Mouse (Mus musculus): Measurements from ENCODE around the gene Dnajc2.

Gene Dnajc2

GRCm38 (mm10) chr5:21785053-21785452 is at the start of gene Dnajc2, which contains the start of gene Psmc2:
Gene Dnajc2, minus strand, starts transcription at chr5:21785251.
Gene Psmc2, plus strand, starts transcription at chr5:21785283.
- DNase-seq (ENCODE audit: extremely low spot score, low spot score), result peak; percentile 91

- no peak for DNase-seq (ENCODE audit: extremely low spot score, low spot score)
These were observed 46.7 kb upstream of the Dnajc2 start for GRCm38 (mm10) chr5:21831761-21832160.

- no peak for DNase-seq (ENCODE audit: extremely low spot score, low spot score)
These were observed 43.8 kb upstream of the Dnajc2 start for GRCm38 (mm10) chr5:21828855-21829254.

GRCm38 (mm10) chr5:21827643-21828042 is 42.6 kb upstream of the Dnajc2 start:
- DNase-seq (ENCODE audit: extremely low spot score, low spot score), result no peak

- DNase-seq (ENCODE audit: extremely low spot score, low spot score), result no peak
These were observed 41.3 kb upstream of the Dnajc2 start for GRCm38 (mm10) chr5:21826370-21826769.

GRCm38 (mm10) chr5:21813994-21814393 is 28.9 kb upstream of the Dnajc2 start:
- peak; percentile 41 for DNase-seq (ENCODE audit: extremely low spot score, low spot score)

- DNase-seq (ENCODE audit: extremely low spot score, low spot score), result no peak
These were observed 25.9 kb upstream of the Dnajc2 start for GRCm38 (mm10) chr5:21810924-21811323.

- DNase-seq (ENCODE audit: extremely low spot score, low spot score), result no peak
These were observed 19.8 kb upstream of the Dnajc2 start for GRCm38 (mm10) chr5:21804837-21805236.

GRCm38 (mm10) chr5:21803691-21804188 is 18.7 kb upstream of the Dnajc2 start:
- no peak for DNase-seq (ENCODE audit: extremely low spot score, low spot score)

- DNase-seq (ENCODE audit: extremely low spot score, low spot score), result no peak
These were observed 17.9 kb upstream of the Dnajc2 start for GRCm38 (mm10) chr5:21802907-21803306.

GRCm38 (mm10) chr5:21792166-21792565 is 7.1 kb upstream of the Dnajc2 start:
- DNase-seq (ENCODE audit: extremely low spot score, low spot score), result no peak

- DNase-seq (ENCODE audit: extremely low spot score, low spot score), result no peak
These were observed 4.0 kb upstream of the Dnajc2 start for GRCm38 (mm10) chr5:21789061-21789460.

- no peak for DNase-seq (ENCODE audit: extremely low spot score, low spot score)
These were observed 2.4 kb upstream of the Dnajc2 start for GRCm38 (mm10) chr5:21787186-21788105.

GRCm38 (mm10) chr5:21786258-21787185 is 1.5 kb upstream of the Dnajc2 start:
- DNase-seq (ENCODE audit: extremely low spot score, low spot score), result peak; percentile 99

- no peak for DNase-seq (ENCODE audit: extremely low spot score, low spot score)
These were observed 725 bp upstream of the Dnajc2 start for GRCm38 (mm10) chr5:21785776-21786175.

GRCm38 (mm10) chr5:21784161-21785052 is 644 bp downstream of the Dnajc2 start:
- no peak for DNase-seq (ENCODE audit: extremely low spot score, low spot score)

- DNase-seq (ENCODE audit: extremely low spot score, low spot score), result no peak
These were observed 8.6 kb downstream of the Dnajc2 start for GRCm38 (mm10) chr5:21776491-21776890.

GRCm38 (mm10) chr5:21769841-21770240 is 15.2 kb downstream of the Dnajc2 start:
- no peak for DNase-seq (ENCODE audit: extremely low spot score, low spot score)

GRCm38 (mm10) chr5:21768506-21768905 is 16.5 kb downstream of the Dnajc2 start:
- no peak for DNase-seq (ENCODE audit: extremely low spot score, low spot score)

- no peak for DNase-seq (ENCODE audit: extremely low spot score, low spot score)
These were observed 39.1 kb downstream of the Dnajc2 start for GRCm38 (mm10) chr5:21745966-21746365.

GRCm38 (mm10) chr5:21744651-21745050 is 40.4 kb downstream of the Dnajc2 start:
- no peak for DNase-seq (ENCODE audit: extremely low spot score, low spot score)

Data from neural tube, embryonic 10.5 days (tissue).